Mouse (Mus musculus) activated CD4-positive, CD25-positive, alpha-beta regulatory T cell (primary cell): Measurements from ENCODE around the gene Atxn2. TPM values are rescaled to one million over a fixed set of nuclear protein-coding genes. Genes with fewer than 3 reads are reported as not detected.

Experiments used
- polyA plus RNA-seq, 2 experiments: library from polyadenylated mRNA; unstranded; fragments of 100-300 nt; shearing (Covaris generic); gene quantifications; one replicate each; pipeline ENCODE4 v1.2.1; 2017

The Atxn2 gene
- 10 to 100 TPM; 42.9 to 49.8 TPM for polyA plus RNA-seq

GRCm38 (mm10) chr5:121711174-121711927, at the start of gene Atxn2:
Gene Atxn2 (plus strand): TSS chr5:121711337.

GRCm38 (mm10) chr5:121837441-121838340, 126.6 kb downstream of the Atxn2 start, which contains the start of gene Sh2b3:
Gene Sh2b3 (minus strand): TSS chr5:121837646.

GRCm38 (mm10) chr5:121848743-121849142, 137.6 kb downstream of the Atxn2 start, which contains the start of gene Pheta1:
Gene Pheta1 (plus strand): TSS chr5:121848984.

Other genes with a start within 250 kb of the Atxn2 start
- gene Adam1b, start 207.9 kb upstream of the Atxn2 start, polyA plus RNA-seq, result under 1 TPM; 0.07 to 0.22 TPM
- 1 to 10 TPM in 1 of 2 experiments, under 1 TPM in 1; 0.76 to 1.2 TPM for gene Adam1a, start 165.9 kb upstream of the Atxn2 start, polyA plus RNA-seq
- not detected for gene Gm42878, start 165.9 kb upstream of the Atxn2 start, polyA plus RNA-seq
- gene Mapkapk5, start 165.4 kb upstream of the Atxn2 start, polyA plus RNA-seq, result 10 to 100 TPM; 39.8 to 44.0 TPM
- 10 to 100 TPM; 18.0 to 22.6 TPM for gene Aldh2, start 117.5 kb upstream of the Atxn2 start, polyA plus RNA-seq
- under 1 TPM; 0.57 to 0.70 TPM for gene Acad12, start 92.4 kb upstream of the Atxn2 start, polyA plus RNA-seq
- gene Acad10, start 50.8 kb upstream of the Atxn2 start, polyA plus RNA-seq, result 1 to 10 TPM; 4.6 to 5.2 TPM
- 10 to 100 TPM; 55.0 to 69.2 TPM for gene Brap, start 50.8 kb upstream of the Atxn2 start, polyA plus RNA-seq
- gene Sh2b3, start 126.3 kb downstream of the Atxn2 start, polyA plus RNA-seq, result 10 to 100 TPM; 27.0 to 35.2 TPM
- gene Pheta1, start 137.6 kb downstream of the Atxn2 start, polyA plus RNA-seq, result 1 to 10 TPM; 3.4 to 6.6 TPM